Comparison of ENCODE assay signal across 8 mouse cellular contexts in the genomic region with DNA sequence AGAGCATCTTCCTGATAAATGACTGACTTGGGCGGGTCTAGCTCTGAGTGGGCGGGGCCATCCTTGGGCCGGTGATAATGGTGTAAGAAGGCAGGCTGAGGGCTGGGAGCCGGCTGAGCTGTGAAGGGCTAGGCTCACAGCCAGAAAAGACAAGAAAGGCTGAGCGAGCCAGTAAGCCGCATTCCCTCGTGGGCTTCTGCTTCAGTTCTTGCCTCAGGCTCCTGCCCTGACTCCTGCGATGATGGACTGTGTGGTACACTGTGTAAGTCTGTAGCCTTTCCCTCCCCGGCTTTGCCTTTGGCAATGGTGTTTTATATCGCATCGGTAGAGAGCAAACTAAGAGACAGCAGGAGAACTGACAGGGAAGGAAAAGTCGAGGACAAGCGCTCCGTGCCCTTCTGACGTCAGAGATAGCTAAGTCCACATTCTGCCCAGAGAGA.
DNase-seq lines count a peak whose midpoint lies in the region; ATAC-seq and TF ChIP-seq lines count a peak whose summit lies in the region.

No protein-coding gene starts in this region.

- no peaks in the 10 kb centered on the region for H3K9me3 ChIP-seq in intestine, embryonic 15.5 days
- H3K9me3 ChIP-seq in liver, embryonic 13.5 days (replicated peaks), result no peaks in the 10 kb centered on the region
- H3K9me3 ChIP-seq in midbrain, postnatal 0 days (ENCODE audit: low read length), result no peaks in the 10 kb centered on the region

- 0 out of 2 replicates have a peak overlapping the region, but pooled peaks have one; percentile 16 for H3K4me3 ChIP-seq in intestine, embryonic 15.5 days (replicated peaks)
- H3K4me3 ChIP-seq in liver, embryonic 13.5 days (replicated peaks), result no peak overlapping the region; the same call in 1 of the 2 replicates
- no peak overlapping the region for H3K4me3 ChIP-seq in midbrain, postnatal 0 days (ENCODE audit: low read depth, low read length)

- H3K27me3 ChIP-seq in intestine, embryonic 15.5 days (replicated peaks), result no peaks in the 10 kb centered on the region
- H3K27me3 ChIP-seq in liver, embryonic 13.5 days, result peaks cover 13% of the 10 kb centered on the region
- peaks cover 6% of the 10 kb centered on the region; the same call in 1 of the 2 replicates for H3K27me3 ChIP-seq in midbrain, postnatal 0 days (ENCODE audit: insufficient read depth, low read length)

- H3K27ac ChIP-seq in intestine, embryonic 15.5 days, result peak overlapping the region; percentile 52; the same call in 1 of the 2 replicates
- no peak overlapping the region for H3K27ac ChIP-seq in liver, embryonic 13.5 days
- no peak overlapping the region for H3K27ac ChIP-seq in midbrain, postnatal 0 days (ENCODE audit: low read depth, low read length)

- no peaks in the 10 kb centered on the region for H3K36me3 ChIP-seq in intestine, embryonic 15.5 days
- no peaks in the 10 kb centered on the region for H3K36me3 ChIP-seq in liver, embryonic 13.5 days
- peaks cover 9% of the 10 kb centered on the region; the same call in 1 of the 2 replicates for H3K36me3 ChIP-seq in midbrain, postnatal 0 days (ENCODE audit: insufficient read depth, low read length)

- WGBS in intestine, embryonic 15.5 days, result 6% methylated on average over 15 of the region's 15 CpGs
- 7% methylated on average over 15 of the region's 15 CpGs for WGBS in liver, embryonic 13.5 days (ENCODE audit: insufficient replicate concordance)
- WGBS in midbrain, postnatal 0 days, result 5% methylated on average over 15 of the region's 15 CpGs

- no peak for TF ChIP-seq CTCF in midbrain, postnatal 0 days (IDR thresholded peaks at IDR 0.05)

- DNase-seq in urinary bladder, postnatal 14 days (ENCODE audit: low spot score), result peak; percentile 67
- no peak for DNase-seq in urinary bladder, postnatal 10 days (ENCODE audit: low spot score)
- DNase-seq in embryo, embryonic 10.5 days (ENCODE audit: low spot score), result peak; percentile 78
- DNase-seq in heart, adult 11 months, result peak; percentile 94
- peak; percentile 65 for DNase-seq in liver, embryonic 13.5 days
- DNase-seq in midbrain, postnatal 0 days (ENCODE audit: low spot score), result peak; percentile 79

- H3K9ac ChIP-seq in intestine, embryonic 15.5 days, result no peak overlapping the region
- H3K9ac ChIP-seq in liver, embryonic 13.5 days, result peak overlapping the region; percentile 31; the same call in 1 of the 2 replicates
- no peak overlapping the region for H3K9ac ChIP-seq in midbrain, postnatal 0 days (replicated peaks; ENCODE audit: low read length, poor library complexity, severe bottlenecking)

- peaks cover 16% of the 10 kb centered on the region for H3K4me1 ChIP-seq in intestine, embryonic 15.5 days (replicated peaks)
- H3K4me1 ChIP-seq in liver, embryonic 13.5 days (replicated peaks), result peaks cover 22% of the 10 kb centered on the region
- peaks cover 3% of the 10 kb centered on the region; the same call in 1 of the 2 replicates for H3K4me1 ChIP-seq in midbrain, postnatal 0 days (ENCODE audit: insufficient read depth, low read length)

- ATAC-seq in intestine, embryonic 15.5 days, result peak; percentile 65
- peak; percentile 82 for ATAC-seq in liver, embryonic 13.5 days (ENCODE audit: low read depth)
- ATAC-seq in midbrain, postnatal 0 days (ENCODE audit: low FRiP score), result peak; percentile 35; the same call in 1 of the 2 replicates
- no peak for ATAC-seq in activated CD4-positive, CD25-positive, alpha-beta regulatory T cell, adult 4 months

- H3K4me2 ChIP-seq in intestine, embryonic 15.5 days (replicated peaks), result peak overlapping the region; percentile 61
- peak overlapping the region; percentile 58 for H3K4me2 ChIP-seq in liver, embryonic 13.5 days
- peak overlapping the region; percentile 42 for H3K4me2 ChIP-seq in midbrain, postnatal 0 days (ENCODE audit: low read depth, low read length, poor library complexity, severe bottlenecking)
